Mouse (Mus musculus) thymus, adult 18-20 months (tissue): ENCODE results near the gene D17Wsu92e.
A peak's percentile ranks its signal among the peaks of the same experiment; 100 is the strongest.

Experiments used
- DNase-seq, 2 experiments: peaks; one replicate each; pipeline ENCODE4 v3.0.0; 2022; ENCODE audit warnings: mixed read lengths in 2 of 2

The D17Wsu92e gene

GRCm38 (mm10) chr17:27821407-27822338, 1.2 kb upstream of the D17Wsu92e start:
- DNase-seq, result peak; percentile 18 to 35

GRCm38 (mm10) chr17:27819971-27820567, 379 bp downstream of the D17Wsu92e start:
- peak; percentile 60 to 66 for DNase-seq

GRCm38 (mm10) chr17:27819521-27819970, 902 bp downstream of the D17Wsu92e start:
- DNase-seq, result peak in 1 of 2 experiments; percentile 11

GRCm38 (mm10) chr17:27819011-27819410, 1.4 kb downstream of the D17Wsu92e start:
- DNase-seq, result no peak

- DNase-seq, result no peak
Observed at GRCm38 (mm10) chr17:27814606-27815005, 5.8 kb downstream of the D17Wsu92e start.

GRCm38 (mm10) chr17:27811980-27812379, 8.5 kb downstream of the D17Wsu92e start:
- DNase-seq, result no peak

- DNase-seq, result no peak
Observed at GRCm38 (mm10) chr17:27810569-27811331, 9.7 kb downstream of the D17Wsu92e start.

GRCm38 (mm10) chr17:27807542-27808078, 12.8 kb downstream of the D17Wsu92e start:
- DNase-seq, result no peak

- no peak for DNase-seq
Observed at GRCm38 (mm10) chr17:27804803-27805770, 15.4 kb downstream of the D17Wsu92e start.

GRCm38 (mm10) chr17:27804156-27804690, 16.2 kb downstream of the D17Wsu92e start:
- DNase-seq, result no peak

GRCm38 (mm10) chr17:27803752-27804151, 16.7 kb downstream of the D17Wsu92e start:
- DNase-seq, result no peak

GRCm38 (mm10) chr17:27800710-27801648, 19.5 kb downstream of the D17Wsu92e start:
- no peak for DNase-seq

GRCm38 (mm10) chr17:27799771-27800584, 20.5 kb downstream of the D17Wsu92e start:
- DNase-seq, result peak in 1 of 2 experiments; percentile 33

- no peak for DNase-seq
Observed at GRCm38 (mm10) chr17:27797341-27797872, 23.0 kb downstream of the D17Wsu92e start.

GRCm38 (mm10) chr17:27796780-27797179, 23.7 kb downstream of the D17Wsu92e start:
- DNase-seq, result no peak

- no peak for DNase-seq
Observed at GRCm38 (mm10) chr17:27793144-27793543, 27.3 kb downstream of the D17Wsu92e start.

- DNase-seq, result no peak
Observed at GRCm38 (mm10) chr17:27792516-27792915, 27.9 kb downstream of the D17Wsu92e start.

- DNase-seq, result no peak
Observed at GRCm38 (mm10) chr17:27791556-27791955, 28.9 kb downstream of the D17Wsu92e start.

GRCm38 (mm10) chr17:27790976-27791375, 29.5 kb downstream of the D17Wsu92e start:
- DNase-seq, result no peak
